Mouse (Mus musculus): ENCODE measurements at regions not wholly inside any gene's neighbourhood (a gene's known extent, or its start where the extent isn't known, plus 50 kb on each side); places are given as distances from the start of the nearest gene placed in this dataset.

DNA sequence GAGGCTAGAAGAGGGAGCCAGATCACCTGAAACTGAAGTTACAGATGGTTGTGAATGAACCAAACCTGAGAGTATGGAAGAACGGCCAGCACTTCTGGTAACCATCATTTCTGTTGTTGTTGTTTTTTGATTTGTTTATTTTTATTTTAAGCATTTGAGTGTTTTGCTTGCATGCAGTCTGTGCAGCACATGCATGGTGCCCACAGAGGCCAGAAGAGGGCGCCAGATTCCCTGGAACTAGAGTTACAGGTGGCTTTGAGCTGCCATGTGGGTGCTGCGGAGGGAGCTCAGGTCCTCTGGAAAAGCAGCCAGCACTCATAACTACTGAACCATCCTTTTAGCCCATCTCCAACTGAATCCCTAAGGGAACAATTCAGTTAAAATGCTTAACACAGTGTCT, 159.7 kb downstream of the Gpat3 start:
- no peak for DNase-seq (ENCODE audit: low spot score)

DNA sequence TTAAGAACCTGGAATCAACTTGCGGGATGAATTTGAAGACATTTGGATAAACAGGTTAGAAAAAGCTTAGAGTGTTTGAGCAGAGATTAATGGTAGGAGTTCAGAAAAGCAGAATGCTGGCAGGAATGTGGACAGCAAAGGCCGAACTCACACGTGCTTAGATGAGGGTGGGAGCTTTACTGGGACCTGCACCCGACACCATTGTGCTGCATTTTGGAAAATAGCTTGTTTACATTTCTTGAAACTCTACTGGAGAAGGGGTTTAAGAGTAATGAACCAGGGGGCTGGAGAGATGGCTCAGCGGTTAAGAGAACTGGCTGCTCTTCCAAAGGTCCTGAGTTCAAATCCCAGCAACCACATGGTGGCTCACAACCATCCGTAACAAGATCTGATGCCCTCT, 154.9 kb downstream of the Gpat3 start:
- no peak for DNase-seq (ENCODE audit: low spot score)

DNA sequence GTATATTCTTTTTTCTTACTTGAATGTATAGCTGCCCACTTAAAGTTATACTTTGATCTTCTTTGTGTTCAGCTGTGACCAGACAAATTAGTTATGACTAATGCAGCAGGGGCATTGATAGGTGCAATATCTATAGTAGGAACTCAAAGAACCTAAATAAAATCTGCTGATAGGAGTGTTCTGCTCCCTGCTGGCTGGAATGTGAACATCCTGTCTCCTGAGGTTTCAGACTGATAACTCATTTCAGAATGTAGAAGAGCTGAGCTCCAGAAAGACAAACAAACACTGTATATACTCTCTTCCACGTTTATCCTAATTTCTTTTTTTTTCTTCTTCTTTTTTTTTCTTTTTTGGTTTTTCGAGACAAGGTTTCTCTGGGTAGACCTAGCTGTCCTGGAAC, 146.9 kb downstream of the Gpat3 start:
- DNase-seq (ENCODE audit: low spot score), result no peak

DNA sequence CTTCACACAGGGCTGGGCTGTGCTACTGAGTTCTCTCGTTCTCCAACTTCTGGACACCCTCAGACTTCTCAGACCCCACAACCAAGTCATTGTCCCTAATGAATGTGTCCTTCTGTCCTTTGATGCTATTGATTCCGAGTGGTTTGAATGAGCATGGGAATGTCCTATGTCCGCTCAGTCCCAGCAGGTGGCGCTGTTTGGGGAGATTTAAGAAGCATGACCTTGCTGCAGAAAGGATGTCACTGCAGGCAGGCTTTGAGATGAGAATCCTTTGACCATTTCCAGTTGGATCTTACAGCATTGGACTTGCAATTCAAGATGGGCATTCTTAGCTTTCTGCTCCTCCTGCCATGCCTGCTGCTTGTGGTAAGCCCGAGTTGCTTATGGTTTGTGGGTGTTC, 146.1 kb downstream of the Gpat3 start:
- no peak for DNase-seq (ENCODE audit: low spot score)

DNA sequence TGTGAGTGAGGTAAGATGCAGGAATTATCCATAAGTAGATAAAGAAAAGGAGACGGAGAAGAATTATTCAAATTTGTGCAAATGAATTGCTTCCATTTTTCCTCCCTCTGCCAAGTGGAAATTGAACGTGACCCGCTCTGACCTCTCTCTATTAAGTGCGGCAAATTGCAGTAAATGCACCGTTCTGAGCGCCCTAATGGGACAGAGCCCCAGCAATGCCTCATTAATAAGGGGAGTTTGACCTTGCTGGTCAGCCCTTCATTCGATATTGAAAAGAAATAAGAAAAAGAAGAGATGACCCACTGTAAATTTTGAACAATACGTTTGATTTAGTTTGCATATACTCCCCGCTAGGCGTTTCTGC, 137.0 kb downstream of the Gpat3 start:
- no peak for DNase-seq (ENCODE audit: low spot score)

DNA sequence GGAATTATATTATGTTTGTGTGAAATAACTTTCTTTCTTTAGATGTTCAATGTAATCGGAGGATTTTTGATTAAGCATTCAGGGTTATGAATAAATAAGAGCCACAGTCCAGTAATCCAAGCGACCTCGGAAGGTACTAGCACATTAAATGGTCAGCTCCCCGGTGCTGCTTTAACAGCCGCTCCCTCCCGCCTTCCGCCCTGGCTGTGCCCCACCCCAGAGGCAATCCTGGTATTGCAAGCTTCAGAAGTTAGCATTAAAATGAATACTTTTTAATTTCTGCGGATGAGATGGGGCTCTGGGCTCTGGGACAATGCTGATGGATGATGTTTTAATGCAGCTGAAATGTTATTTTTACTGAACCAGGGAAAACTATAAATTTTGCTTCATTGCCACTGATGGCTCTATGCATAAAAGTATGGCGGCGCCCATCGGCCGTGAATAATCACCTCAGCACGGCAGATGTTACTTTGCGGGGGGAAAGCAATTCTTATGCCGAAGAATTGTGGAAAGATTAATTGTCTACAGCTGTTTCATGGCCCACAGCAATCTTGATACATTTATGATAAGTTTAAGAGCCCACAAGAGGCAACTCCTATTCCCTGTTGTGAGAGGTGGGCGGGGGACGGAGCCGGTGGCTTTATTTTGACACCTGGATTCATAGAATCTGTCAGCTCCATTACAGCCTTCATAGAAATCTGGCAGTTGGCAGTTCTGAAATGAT, 136.5 kb downstream of the Gpat3 start:
- no peak for DNase-seq (ENCODE audit: low spot score)

DNA sequence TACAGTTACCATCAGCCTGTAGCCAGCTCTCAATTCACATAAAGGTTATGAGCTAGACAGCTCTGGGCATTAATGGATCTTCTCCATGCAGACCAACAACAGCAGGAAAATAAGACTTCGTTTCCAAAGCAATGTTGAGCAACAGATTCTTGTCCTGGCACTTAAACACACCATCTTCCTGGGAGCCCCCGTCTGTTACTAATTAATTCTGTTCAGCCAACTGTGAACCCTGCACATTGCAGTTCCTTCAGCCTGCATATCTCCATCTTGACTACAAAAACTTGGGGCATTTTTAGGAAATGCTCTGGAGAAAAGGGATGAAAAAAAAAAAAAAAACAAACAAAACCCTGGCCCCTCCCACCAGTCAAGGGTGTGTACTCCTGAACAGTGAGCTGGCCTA, 131.2 kb downstream of the Gpat3 start:
- no peak for DNase-seq (ENCODE audit: low spot score)

DNA sequence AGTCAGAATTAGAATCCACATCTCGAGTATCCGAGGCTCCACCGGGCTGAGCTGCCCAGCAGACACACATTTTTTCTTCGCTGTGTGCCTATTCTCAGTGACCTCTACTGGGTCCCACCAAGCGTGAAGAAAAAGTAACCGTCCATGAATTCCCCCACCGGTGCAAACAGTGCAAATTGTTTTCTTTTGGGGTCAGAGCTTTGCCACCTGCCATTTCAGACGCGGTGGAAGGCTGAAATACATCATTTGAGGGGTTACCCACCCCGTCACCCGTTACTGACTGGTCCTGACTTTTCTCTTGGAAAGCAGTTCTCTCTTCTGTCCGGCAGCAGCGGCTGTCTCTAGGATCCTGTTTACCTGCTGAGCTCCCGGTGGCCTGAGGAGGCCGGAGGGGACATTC, 105.7 kb downstream of the Gpat3 start:
- no peak for DNase-seq (ENCODE audit: low spot score)

Measured in gastrocnemius, adult 18-20 months (tissue).